Mouse (Mus musculus): ENCODE results near the gene Edc3.

DNA sequence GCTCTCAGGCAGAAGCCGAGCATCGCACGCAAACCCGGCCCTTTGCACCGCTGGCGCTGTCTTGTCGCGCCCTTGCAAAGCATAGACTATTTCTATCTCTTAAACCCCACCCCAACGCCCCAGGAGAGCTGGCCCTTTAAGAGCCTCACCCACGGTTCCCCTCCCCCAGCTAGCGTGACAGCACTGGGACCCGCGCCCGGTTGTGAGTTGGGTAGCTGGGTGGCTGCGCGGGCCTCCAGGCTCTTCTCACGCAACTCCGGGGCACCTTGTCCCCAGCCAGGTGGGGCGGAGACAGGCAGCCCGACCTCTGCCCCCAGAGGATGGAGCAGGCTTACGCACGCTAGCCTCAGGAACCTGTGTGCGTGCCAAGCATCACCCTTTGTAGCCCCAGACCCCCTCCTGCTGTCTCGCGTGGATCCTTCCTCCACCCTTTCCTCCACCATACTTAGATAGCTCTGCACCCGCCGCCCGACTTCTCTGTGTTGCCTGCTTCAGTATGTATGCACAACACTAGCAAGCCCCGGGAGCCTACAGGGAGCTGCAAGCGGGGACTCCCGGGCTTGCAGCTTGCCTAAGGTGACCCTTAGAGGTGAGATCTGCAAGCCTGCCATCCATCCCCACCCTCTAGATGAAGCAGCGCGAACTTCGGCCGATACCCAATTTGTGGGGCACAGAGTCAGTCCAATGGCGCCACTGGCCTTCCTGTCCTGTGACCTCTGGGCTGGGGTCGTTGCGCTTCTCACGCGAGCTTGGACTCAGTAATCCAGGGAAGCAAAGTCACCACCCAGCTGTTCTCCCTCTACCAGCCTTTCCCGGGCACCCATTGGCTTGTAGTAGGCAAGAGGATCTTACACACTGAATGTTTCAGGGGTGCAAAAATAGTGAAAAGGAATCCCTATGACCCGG, 11.7 kb upstream of the Edc3 start:
- TF ChIP-seq POLR2A (IDR thresholded peaks at IDR 0.05; ENCODE audit: borderline replicate concordance, extremely low read depth, low read depth, low read length) (peak; percentile 68; the same call in 1 of the 2 replicates), CTCF (IDR thresholded peaks at IDR 0.05; ENCODE audit: insufficient read depth, low read length) (no peak)

Measured in lung, adult 2 months (tissue).